Mouse (Mus musculus): Measurements from ENCODE around the gene Zfpm1.

- TF ChIP-seq CTCF (IDR thresholded peaks at IDR 0.05; ENCODE audit: low read depth) (no peak), EP300 (IDR thresholded peaks at IDR 0.05; ENCODE audit: low read depth) (no peak)
These were observed 93.9 kb downstream of the Zfpm1 start for GRCm38 (mm10) chr8:122375751-122376364.
